Mouse (Mus musculus): Measurements from ENCODE around the gene Orm2.

DNA sequence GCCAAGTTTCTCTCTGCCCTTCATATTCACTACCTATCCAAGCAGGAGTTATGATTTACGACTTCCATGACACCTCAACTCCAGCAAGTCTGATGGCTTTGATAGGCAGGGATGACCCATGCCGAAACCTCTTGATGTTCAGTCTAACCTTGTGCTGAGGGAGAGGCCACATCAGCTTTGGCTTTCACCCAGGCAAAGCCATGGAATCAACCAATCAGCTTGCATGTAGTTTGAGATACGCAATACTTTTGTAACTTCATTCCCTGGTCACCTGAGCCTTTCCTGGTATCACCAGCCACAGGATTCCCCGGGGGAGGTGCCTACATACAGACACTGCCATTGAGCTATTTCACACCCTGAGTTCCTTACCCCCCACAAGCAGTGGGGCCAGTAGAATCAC, 15.6 kb upstream of the Orm2 start:
- no peak for TF ChIP-seq CTCF (IDR thresholded peaks at IDR 0.05; ENCODE audit: low read depth, low read length)
- TF ChIP-seq POLR2A (IDR thresholded peaks at IDR 0.05; ENCODE audit: extremely low read depth, insufficient read depth, low read length): no peak

Data from liver, adult 2 months (tissue).